Mouse (Mus musculus): ENCODE measurements at regions not wholly inside any gene's neighbourhood (a gene's known extent, or its start where the extent isn't known, plus 50 kb on each side); places are given as distances from the start of the nearest gene placed in this dataset.

DNA sequence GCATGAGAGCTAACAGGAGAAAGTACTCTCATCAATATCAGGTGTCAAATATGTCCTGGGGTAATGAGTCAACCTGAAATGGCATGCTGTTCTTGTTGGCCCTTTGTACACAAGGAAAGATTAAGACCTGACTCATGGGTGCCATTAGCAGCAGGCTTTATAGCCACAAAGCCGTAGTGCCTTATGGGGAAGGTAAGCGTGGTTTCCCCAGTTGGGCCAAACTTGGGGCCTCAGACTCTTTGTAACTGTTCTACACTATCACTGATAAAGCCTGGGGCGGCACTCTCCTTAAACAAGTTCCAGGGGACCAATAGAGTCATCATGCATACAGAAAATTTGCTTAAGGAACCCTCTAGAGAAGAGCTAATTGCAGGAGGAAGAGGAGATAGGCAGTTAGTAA, 1228.9 kb upstream of the A1bg start:
- Histone ChIP-seq H3K27ac (ENCODE audit: insufficient read depth, low read depth) (no peak overlapping the region), H3K4me3 (replicated peaks in 1 of 3; ENCODE audit: low read depth in 2 of 3, low read length in 2 of 3, poor library complexity in 1 of 3) (no peak overlapping the region), H3K9me3 (replicated peaks; ENCODE audit: low read length) (no peaks in the 10 kb centered on the region), H3K36me3 (replicated peaks in 1 of 2; ENCODE audit: control insufficient read depth in 1 of 2, insufficient read depth in 1 of 2, low read length in 1 of 2) (peaks cover 49 to 95% of the 10 kb centered on the region in 2 experiments), H3K4me2 (ENCODE audit: insufficient read depth, low read depth, poor library complexity, severe bottlenecking) (no peak overlapping the region), H3K4me1 (ENCODE audit: control insufficient read depth in 1 of 2, insufficient read depth in 2 of 2) (peaks cover 57 to 95% of the 10 kb centered on the region in 2 experiments), H3K9ac (ENCODE audit: insufficient read depth, low read depth) (no peak overlapping the region), H3K27me3 (replicated peaks) (no peaks in the 10 kb centered on the region), H3K79me2 (replicated peaks; ENCODE audit: control insufficient read depth, extremely low read depth, insufficient read depth, poor library complexity, severe bottlenecking) (peaks cover 99% of the 10 kb centered on the region)
- DNase-seq (ENCODE audit: extremely low read depth), result no peak
- TF ChIP-seq UBTF (IDR thresholded peaks at IDR 0.05; ENCODE audit: low read depth, low read length) (no peak), E2F4 (IDR thresholded peaks at IDR 0.05; ENCODE audit: insufficient replicate concordance, low read depth, low read length) (no peak), NRF1 (IDR thresholded peaks at IDR 0.05; ENCODE audit: low read depth, low read length) (no peak), NELFE (IDR thresholded peaks at IDR 0.05; ENCODE audit: low read depth, low read length) (no peak), USF2 (conservative IDR thresholded peaks at IDR 0.05; ENCODE audit: low read depth, low read length) (no peak), CTCF (conservative IDR thresholded peaks at IDR 0.05 in 1 of 2, IDR thresholded peaks at IDR 0.05 in 1 of 2; ENCODE audit: low read depth in 2 of 2, low read length in 2 of 2) (no peak)
- dilution Hi-C loops (cut with MboI; ENCODE audit: extremely low pct_ligation_motif_present, extremely low pct_unique_long_range_greater_than_20kb, low sequenced_read_pairs) (no loop called here), in situ Hi-C loops (cut with MboI; ENCODE audit: low pct_ligation_motif_present, low pct_unique_long_range_greater_than_20kb, low sequenced_read_pairs) (no loop called here)

DNA sequence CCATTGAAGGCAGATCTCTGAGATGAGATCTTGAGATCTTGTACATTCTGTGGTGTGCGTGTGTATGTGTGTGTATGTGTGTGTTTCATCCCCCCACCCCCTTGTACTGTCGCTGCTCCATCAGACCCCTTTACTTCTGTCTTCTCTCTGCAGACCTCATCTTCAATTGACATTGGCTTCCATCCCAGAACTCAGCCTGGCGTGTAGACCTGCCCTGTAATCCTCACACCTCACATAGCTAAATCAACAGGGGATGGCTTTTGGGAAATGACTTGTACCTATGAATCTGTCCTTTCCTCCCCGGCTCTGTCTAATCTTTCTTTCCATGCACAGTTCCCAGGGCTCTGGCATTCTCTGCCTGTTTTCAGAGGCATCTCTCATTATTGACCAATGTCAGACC, 1227.5 kb upstream of the A1bg start:
- H3K36me3 ChIP-seq (replicated peaks in 1 of 2; ENCODE audit: control insufficient read depth in 1 of 2, insufficient read depth in 1 of 2, low read length in 1 of 2), result peaks cover 46 to 96% of the 10 kb centered on the region in 2 experiments
- dilution Hi-C loops (cut with MboI; ENCODE audit: extremely low pct_ligation_motif_present, extremely low pct_unique_long_range_greater_than_20kb, low sequenced_read_pairs) (no loop called here), in situ Hi-C loops (cut with MboI; ENCODE audit: low pct_ligation_motif_present, low pct_unique_long_range_greater_than_20kb, low sequenced_read_pairs) (no loop called here)
- no peak overlapping the region for H3K4me3 ChIP-seq (replicated peaks in 1 of 3; ENCODE audit: low read depth in 2 of 3, low read length in 2 of 3, poor library complexity in 1 of 3)
- H3K4me2 ChIP-seq (ENCODE audit: insufficient read depth, low read depth, poor library complexity, severe bottlenecking), result no peak overlapping the region
- no peak overlapping the region for H3K27ac ChIP-seq (ENCODE audit: insufficient read depth, low read depth)
- TF ChIP-seq TCF12 (IDR thresholded peaks at IDR 0.05; ENCODE audit: low read depth, low read length), result no peak
- TF ChIP-seq TBP (conservative IDR thresholded peaks at IDR 0.05; ENCODE audit: low read depth, low read length), result no peak
- TF ChIP-seq ELF1 (IDR thresholded peaks at IDR 0.05; ENCODE audit: low read depth, low read length), result no peak
- no peak for TF ChIP-seq NELFE (IDR thresholded peaks at IDR 0.05; ENCODE audit: low read depth, low read length)
- no peak for TF ChIP-seq CHD1 (IDR thresholded peaks at IDR 0.05; ENCODE audit: low read depth, low read length)
- no peak for TF ChIP-seq POLR2AphosphoS2 (IDR thresholded peaks at IDR 0.05; ENCODE audit: low read depth, low read length)
- TF ChIP-seq E2F4 (IDR thresholded peaks at IDR 0.05; ENCODE audit: insufficient replicate concordance, low read depth, low read length), result no peak
- TF ChIP-seq ZC3H11A (IDR thresholded peaks at IDR 0.05; ENCODE audit: low read depth, low read length), result no peak
- H3K9me3 ChIP-seq (replicated peaks; ENCODE audit: low read length), result no peaks in the 10 kb centered on the region
- H3K79me2 ChIP-seq (replicated peaks; ENCODE audit: control insufficient read depth, extremely low read depth, insufficient read depth, poor library complexity, severe bottlenecking), result peaks cover 98% of the 10 kb centered on the region
- H3K27me3 ChIP-seq (replicated peaks), result no peaks in the 10 kb centered on the region
- peaks cover 61 to 97% of the 10 kb centered on the region in 2 experiments for H3K4me1 ChIP-seq (ENCODE audit: control insufficient read depth in 1 of 2, insufficient read depth in 2 of 2)
- no peak for DNase-seq (ENCODE audit: extremely low read depth)
- no peak overlapping the region for H3K9ac ChIP-seq (ENCODE audit: insufficient read depth, low read depth)

DNA sequence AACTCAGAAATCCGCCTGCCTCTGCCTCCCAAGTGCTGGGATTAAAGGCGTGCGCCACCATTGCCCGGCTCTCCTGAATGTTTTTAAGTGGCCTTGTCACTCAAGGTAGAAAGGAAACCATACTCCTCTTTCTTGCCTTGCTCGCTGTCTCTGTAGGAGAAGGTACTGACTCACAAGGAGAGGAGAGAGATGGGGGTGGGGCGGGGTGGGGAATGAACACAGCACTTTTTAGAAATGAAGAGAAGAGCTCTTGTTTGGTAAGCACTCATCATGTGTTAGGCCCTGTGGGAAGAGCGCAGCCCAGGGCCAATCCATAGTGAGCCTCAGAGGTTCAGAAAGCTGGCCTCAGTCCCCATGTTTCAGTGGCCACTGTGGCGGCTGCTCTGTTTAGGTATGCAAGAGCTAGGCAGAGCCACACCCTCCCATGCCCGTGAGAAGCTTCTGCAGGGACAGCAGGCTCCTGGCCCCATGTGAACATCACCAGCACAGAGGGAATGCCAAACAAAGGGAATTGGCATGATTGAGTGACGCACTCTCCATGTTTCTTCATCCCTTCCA, 1225.9 kb upstream of the A1bg start:
- Histone ChIP-seq H3K79me2 (replicated peaks; ENCODE audit: control insufficient read depth, extremely low read depth, insufficient read depth, poor library complexity, severe bottlenecking) (peaks cover 97% of the 10 kb centered on the region), H3K4me2 (ENCODE audit: insufficient read depth, low read depth, poor library complexity, severe bottlenecking) (no peak overlapping the region), H3K4me1 (ENCODE audit: control insufficient read depth in 1 of 2, insufficient read depth in 2 of 2) (peaks cover 60 to 99% of the 10 kb centered on the region in 2 experiments), H3K9ac (ENCODE audit: insufficient read depth, low read depth) (no peak overlapping the region), H3K9me3 (replicated peaks; ENCODE audit: low read length) (no peaks in the 10 kb centered on the region), H3K4me3 (replicated peaks in 1 of 3; ENCODE audit: low read depth in 2 of 3, low read length in 2 of 3, poor library complexity in 1 of 3) (no peak overlapping the region), H3K36me3 (replicated peaks in 1 of 2; ENCODE audit: control insufficient read depth in 1 of 2, insufficient read depth in 1 of 2, low read length in 1 of 2) (peaks cover 36 to 91% of the 10 kb centered on the region in 2 experiments), H3K27me3 (replicated peaks) (no peaks in the 10 kb centered on the region), H3K27ac (ENCODE audit: insufficient read depth, low read depth) (peak overlapping the region; percentile 18)
- no peak for DNase-seq (ENCODE audit: extremely low read depth)
- dilution Hi-C loops (cut with MboI; ENCODE audit: extremely low pct_ligation_motif_present, extremely low pct_unique_long_range_greater_than_20kb, low sequenced_read_pairs), result no loop called here
- TF ChIP-seq ZNF384 (IDR thresholded peaks at IDR 0.05; ENCODE audit: low read depth, low read length), result no peak
- no peak for TF ChIP-seq CHD1 (IDR thresholded peaks at IDR 0.05; ENCODE audit: low read depth, low read length)
- no peak for TF ChIP-seq IRF4 (IDR thresholded peaks at IDR 0.05; ENCODE audit: low read depth, low read length)
- no peak for TF ChIP-seq BHLHE40 (IDR thresholded peaks at IDR 0.05; ENCODE audit: low read depth, low read length)
- no peak for TF ChIP-seq SIN3A (IDR thresholded peaks at IDR 0.05; ENCODE audit: low read length)
- TF ChIP-seq USF1 (IDR thresholded peaks at IDR 0.05; ENCODE audit: low read depth, low read length), result no peak
- TF ChIP-seq JUND (conservative IDR thresholded peaks at IDR 0.05; ENCODE audit: low read depth, low read length), result no peak
- TF ChIP-seq MAZ (IDR thresholded peaks at IDR 0.05; ENCODE audit: low read depth, low read length), result no peak
- no peak for TF ChIP-seq MAFK (IDR thresholded peaks at IDR 0.05; ENCODE audit: insufficient replicate concordance, low read length)
- no peak for TF ChIP-seq ZKSCAN1 (IDR thresholded peaks at IDR 0.05; ENCODE audit: borderline replicate concordance, low read depth, low read length)
- in situ Hi-C loops (cut with MboI; ENCODE audit: low pct_ligation_motif_present, low pct_unique_long_range_greater_than_20kb, low sequenced_read_pairs), result no loop called here
